Mouse (Mus musculus): ENCODE results near the gene Bbs12. TPM values are rescaled to one million over a fixed set of nuclear protein-coding genes. Genes with fewer than 3 reads are reported as not detected.

Bbs12 gene
- polyA plus RNA-seq, 1 experiment from 2014 or later, result 6.8 TPM

DNA sequence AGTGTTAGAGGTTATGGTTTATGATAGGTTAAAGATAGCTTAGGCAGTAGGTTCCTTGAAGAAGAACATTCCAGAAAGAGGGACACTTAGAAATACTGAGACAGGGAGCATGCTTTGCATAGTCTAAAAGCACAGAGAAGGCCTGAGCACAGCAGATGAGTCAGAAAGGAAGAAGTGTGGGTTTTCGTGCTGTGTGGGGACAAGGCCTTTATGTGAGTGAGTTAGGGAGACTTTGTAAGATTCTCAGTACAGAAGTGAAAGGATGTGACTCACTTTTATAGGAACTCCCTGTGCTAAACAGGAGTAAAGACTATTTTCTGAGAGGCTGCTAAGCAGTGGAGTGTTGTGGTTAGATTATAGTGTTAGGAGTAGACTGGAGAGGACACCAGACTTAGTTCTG is 1.0 kb downstream of the Bbs12 start:
- H3K9me3 ChIP-seq (ENCODE audit: control insufficient read depth, low read length), result no peaks in the 10 kb centered on the region
- H3K4me2 ChIP-seq, result peak overlapping the region; percentile 55
- H3K27ac ChIP-seq (ENCODE audit: low read depth, low read length), result no peak overlapping the region
- 46% methylated on average over 1 of the region's 1 CpGs for WGBS
- ATAC-seq (ENCODE audit: low FRiP score), result no peak
- no peaks in the 10 kb centered on the region for H3K36me3 ChIP-seq (ENCODE audit: control insufficient read depth, insufficient read depth, low read length)
- peak; percentile 85 for DNase-seq (ENCODE audit: low spot score, missing footprints)
- no peaks in the 10 kb centered on the region for H3K27me3 ChIP-seq (ENCODE audit: control insufficient read depth, insufficient read depth, low read length)
- H3K4me3 ChIP-seq (ENCODE audit: low read depth, low read length), result peak overlapping the region; percentile 85; the same call in 1 of the 2 replicates
- H3K9ac ChIP-seq (ENCODE audit: low read length), result no peak overlapping the region
- peaks cover 8% of the 10 kb centered on the region; the same call in 1 of the 2 replicates for H3K4me1 ChIP-seq (ENCODE audit: control insufficient read depth, insufficient read depth, low read length)

DNA sequence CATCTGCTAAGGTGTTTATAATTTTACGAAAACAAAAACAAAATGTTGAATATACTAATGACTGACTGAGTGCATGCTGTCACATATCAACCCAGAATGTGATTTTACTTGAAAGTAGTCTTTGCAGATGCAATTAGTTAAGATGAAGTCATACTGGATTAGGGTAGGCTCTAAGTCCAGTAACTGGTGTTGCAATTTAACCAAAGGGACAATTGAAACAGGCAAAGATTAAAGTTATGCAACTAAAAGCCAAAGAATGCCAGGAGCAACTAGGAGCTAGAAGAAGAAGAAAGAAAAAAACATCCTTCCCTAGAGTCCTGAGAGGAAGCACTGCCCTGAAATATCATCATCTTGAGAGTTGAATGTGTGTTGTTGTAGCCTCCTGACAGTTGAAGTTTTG is 3.9 kb downstream of the Bbs12 start:
- Histone ChIP-seq H3K27me3 (ENCODE audit: control insufficient read depth, insufficient read depth, low read length) (no peaks in the 10 kb centered on the region), H3K9ac (ENCODE audit: low read length) (no peak overlapping the region), H3K4me2 (no peak overlapping the region), H3K27ac (ENCODE audit: low read depth, low read length) (no peak overlapping the region), H3K4me1 (ENCODE audit: control insufficient read depth, insufficient read depth, low read length) (peaks cover 8% of the 10 kb centered on the region; the same call in 1 of the 2 replicates), H3K9me3 (ENCODE audit: control insufficient read depth, low read length) (no peaks in the 10 kb centered on the region), H3K4me3 (ENCODE audit: low read depth, low read length) (no peak overlapping the region), H3K36me3 (ENCODE audit: control insufficient read depth, insufficient read depth, low read length) (peaks cover 2% of the 10 kb centered on the region; the same call in 1 of the 2 replicates)
- no peak for DNase-seq (ENCODE audit: low spot score, missing footprints)
- no peak for ATAC-seq (ENCODE audit: low FRiP score)
- WGBS, result 88% methylated on average over 1 of the region's 1 CpGs

DNA sequence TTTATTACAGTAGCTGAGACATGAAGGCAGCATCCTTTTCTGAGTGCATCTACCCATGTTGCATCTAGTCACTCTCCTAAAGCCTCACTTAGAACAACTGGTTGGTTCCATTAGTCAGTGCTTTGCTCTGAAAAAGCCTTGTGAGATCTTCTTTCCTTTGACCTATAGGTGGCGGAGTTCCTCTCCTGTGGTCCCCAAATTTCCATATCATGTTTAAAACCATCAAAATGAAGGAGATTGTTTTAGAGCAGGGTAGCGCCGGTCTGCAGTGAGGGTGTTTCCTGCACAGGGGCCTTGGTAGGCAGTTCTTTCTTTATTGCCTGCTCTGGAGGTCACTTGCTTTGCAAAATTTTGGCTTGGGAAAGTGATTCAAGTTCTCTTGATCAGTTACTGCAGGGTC is 12.0 kb downstream of the Bbs12 start:
- no peak for ATAC-seq (ENCODE audit: low FRiP score)
- WGBS, result 53% methylated on average over 3 of the region's 3 CpGs
- peak; percentile 86 for DNase-seq (ENCODE audit: low spot score, missing footprints)

DNA sequence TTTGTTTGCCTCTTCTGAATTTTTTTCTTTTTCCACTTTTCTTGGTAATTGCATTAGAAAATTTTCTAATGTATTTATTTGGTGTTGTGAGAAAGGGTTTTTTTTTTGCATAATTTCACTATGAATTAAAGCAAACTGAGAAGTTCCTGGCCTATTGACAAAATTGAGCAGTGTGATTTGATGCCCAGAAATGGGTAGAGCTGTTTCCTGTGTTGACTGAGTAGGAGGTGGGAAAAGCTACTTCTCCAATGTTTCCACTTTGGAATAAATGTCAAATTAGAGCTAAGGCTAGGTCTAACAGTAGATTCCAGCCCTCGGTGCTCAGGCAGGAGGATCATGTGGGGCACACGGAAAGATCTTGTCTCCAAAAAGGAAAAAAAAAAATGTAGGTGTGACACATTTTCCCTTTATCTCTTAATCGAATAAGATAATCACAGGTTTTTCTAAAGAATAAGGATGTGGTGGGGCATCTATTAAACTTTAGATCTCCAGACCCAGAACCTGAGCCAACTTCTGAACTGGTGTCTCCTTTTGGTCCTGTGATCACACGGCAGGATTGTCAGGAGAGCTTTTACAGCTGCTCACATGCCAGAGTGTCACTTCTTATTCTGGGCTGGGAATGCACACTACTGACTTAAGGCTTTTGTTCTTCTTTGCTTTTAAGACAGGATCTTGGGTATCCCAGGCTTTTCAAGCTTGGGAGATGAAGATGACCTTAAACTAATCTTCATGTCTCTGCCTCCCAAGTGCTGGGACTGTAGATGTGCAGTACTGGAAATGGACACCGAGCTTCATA is 13.2 kb downstream of the Bbs12 start:
- H3K9me3 ChIP-seq (ENCODE audit: control insufficient read depth, low read length), result no peaks in the 10 kb centered on the region
- H3K4me2 ChIP-seq, result no peak overlapping the region
- H3K27me3 ChIP-seq (ENCODE audit: control insufficient read depth, insufficient read depth, low read length), result no peaks in the 10 kb centered on the region
- H3K27ac ChIP-seq (ENCODE audit: low read depth, low read length), result no peak overlapping the region
- ATAC-seq (ENCODE audit: low FRiP score) (no peak), DNase-seq (ENCODE audit: low spot score, missing footprints) (no peak)
- no peaks in the 10 kb centered on the region for H3K4me1 ChIP-seq (ENCODE audit: control insufficient read depth, insufficient read depth, low read length)
- H3K4me3 ChIP-seq (ENCODE audit: low read depth, low read length), result no peak overlapping the region
- no peak overlapping the region for H3K9ac ChIP-seq (ENCODE audit: low read length)
- no peaks in the 10 kb centered on the region for H3K36me3 ChIP-seq (ENCODE audit: control insufficient read depth, insufficient read depth, low read length)
- WGBS, result 90% methylated on average over 5 of the region's 5 CpGs

More for the DNA sequence above, 12.0 kb downstream of the Bbs12 start:
- H3K4me1 ChIP-seq (ENCODE audit: control insufficient read depth, insufficient read depth, low read length), result no peaks in the 10 kb centered on the region
- H3K27me3 ChIP-seq (ENCODE audit: control insufficient read depth, insufficient read depth, low read length), result no peaks in the 10 kb centered on the region
- no peak overlapping the region for H3K27ac ChIP-seq (ENCODE audit: low read depth, low read length)
- H3K4me3 ChIP-seq (ENCODE audit: low read depth, low read length), result no peak overlapping the region
- no peak overlapping the region for H3K4me2 ChIP-seq
- H3K9me3 ChIP-seq (ENCODE audit: control insufficient read depth, low read length), result no peaks in the 10 kb centered on the region
- H3K9ac ChIP-seq (ENCODE audit: low read length), result no peak overlapping the region
- no peaks in the 10 kb centered on the region for H3K36me3 ChIP-seq (ENCODE audit: control insufficient read depth, insufficient read depth, low read length)

DNA sequence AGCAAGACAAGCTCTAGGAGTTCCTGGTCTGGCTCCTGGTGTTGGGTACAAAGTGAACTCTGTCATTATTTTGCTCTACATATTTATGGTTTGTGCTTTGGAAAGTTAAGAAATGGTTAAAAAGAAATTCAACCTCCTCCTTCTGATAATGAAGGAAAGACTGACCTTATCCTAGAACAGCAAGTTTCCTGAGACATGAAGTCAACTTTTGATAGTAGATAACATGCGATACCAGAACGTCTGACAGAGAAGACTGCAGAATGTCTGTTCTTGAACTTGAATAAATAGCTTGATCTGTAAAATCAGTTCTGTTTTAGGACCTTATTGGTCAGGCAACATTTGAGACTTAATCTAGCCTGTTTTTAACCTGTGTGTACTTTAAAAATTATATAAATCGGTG is 14.3 kb downstream of the Bbs12 start:
- Histone ChIP-seq H3K9me3 (ENCODE audit: control insufficient read depth, low read length) (no peaks in the 10 kb centered on the region), H3K9ac (ENCODE audit: low read length) (no peak overlapping the region), H3K4me3 (ENCODE audit: low read depth, low read length) (no peak overlapping the region), H3K36me3 (ENCODE audit: control insufficient read depth, insufficient read depth, low read length) (no peaks in the 10 kb centered on the region), H3K27ac (ENCODE audit: low read depth, low read length) (no peak overlapping the region), H3K27me3 (ENCODE audit: control insufficient read depth, insufficient read depth, low read length) (no peaks in the 10 kb centered on the region), H3K4me1 (ENCODE audit: control insufficient read depth, insufficient read depth, low read length) (no peaks in the 10 kb centered on the region), H3K4me2 (no peak overlapping the region)
- ATAC-seq (ENCODE audit: low FRiP score) (no peak), DNase-seq (ENCODE audit: low spot score, missing footprints) (no peak)
- 90% methylated on average over 3 of the region's 3 CpGs for WGBS

DNA sequence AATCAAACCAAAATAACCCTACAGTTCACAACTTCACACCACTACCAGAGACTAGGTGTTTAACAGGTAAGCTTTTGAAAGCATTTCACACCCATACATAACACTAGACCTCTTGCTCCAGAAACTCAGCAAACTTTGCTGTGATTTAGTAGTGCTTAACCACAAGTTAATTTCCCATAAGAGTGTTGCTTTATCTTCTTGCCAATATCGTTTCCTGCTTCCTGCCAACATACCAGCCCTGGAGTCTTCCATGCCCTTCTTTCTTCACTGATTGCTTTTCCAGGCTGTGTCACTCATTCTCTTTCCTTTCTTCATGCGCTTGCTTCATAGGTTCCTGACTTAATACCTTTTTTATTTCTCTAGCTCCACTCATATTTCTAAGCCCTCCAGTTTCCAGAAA is 16.1 kb downstream of the Bbs12 start:
- Histone ChIP-seq H3K4me2 (no peak overlapping the region), H3K27ac (ENCODE audit: low read depth, low read length) (no peak overlapping the region), H3K9me3 (ENCODE audit: control insufficient read depth, low read length) (no peaks in the 10 kb centered on the region), H3K27me3 (ENCODE audit: control insufficient read depth, insufficient read depth, low read length) (no peaks in the 10 kb centered on the region), H3K4me3 (ENCODE audit: low read depth, low read length) (no peak overlapping the region), H3K36me3 (ENCODE audit: control insufficient read depth, insufficient read depth, low read length) (no peaks in the 10 kb centered on the region), H3K4me1 (ENCODE audit: control insufficient read depth, insufficient read depth, low read length) (no peaks in the 10 kb centered on the region), H3K9ac (ENCODE audit: low read length) (no peak overlapping the region)
- ATAC-seq (ENCODE audit: low FRiP score) (no peak), DNase-seq (ENCODE audit: low spot score, missing footprints) (no peak)
- WGBS, result 90% methylated on average over 2 of the region's 2 CpGs

DNA sequence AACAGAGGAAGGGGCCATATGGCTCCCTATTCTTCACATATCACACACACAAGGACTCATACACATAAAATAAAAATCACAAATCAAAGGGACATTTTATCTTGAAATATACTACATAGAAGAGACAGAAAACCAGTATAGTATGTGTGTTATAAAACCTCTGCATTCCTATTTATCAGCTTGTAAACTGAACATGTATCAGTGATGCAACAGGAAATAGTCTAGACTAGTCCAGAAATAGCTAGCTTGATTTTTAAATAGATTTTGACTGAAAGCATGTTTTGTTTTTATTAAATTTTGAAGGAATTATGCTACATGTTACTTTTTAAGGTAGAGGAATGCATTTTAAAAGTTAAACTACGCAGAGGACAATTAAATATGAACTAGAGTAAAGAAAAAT is 17.6 kb downstream of the Bbs12 start:
- Histone ChIP-seq H3K9me3 (ENCODE audit: control insufficient read depth, low read length) (no peaks in the 10 kb centered on the region), H3K27me3 (ENCODE audit: control insufficient read depth, insufficient read depth, low read length) (no peaks in the 10 kb centered on the region), H3K9ac (ENCODE audit: low read length) (no peak overlapping the region), H3K36me3 (ENCODE audit: control insufficient read depth, insufficient read depth, low read length) (no peaks in the 10 kb centered on the region), H3K27ac (ENCODE audit: low read depth, low read length) (no peak overlapping the region), H3K4me1 (ENCODE audit: control insufficient read depth, insufficient read depth, low read length) (no peaks in the 10 kb centered on the region), H3K4me2 (no peak overlapping the region), H3K4me3 (ENCODE audit: low read depth, low read length) (no peak overlapping the region)
- no peak for ATAC-seq (ENCODE audit: low FRiP score)
- no peak for DNase-seq (ENCODE audit: low spot score, missing footprints)
- WGBS, result 88% methylated on average over 1 of the region's 1 CpGs

DNA sequence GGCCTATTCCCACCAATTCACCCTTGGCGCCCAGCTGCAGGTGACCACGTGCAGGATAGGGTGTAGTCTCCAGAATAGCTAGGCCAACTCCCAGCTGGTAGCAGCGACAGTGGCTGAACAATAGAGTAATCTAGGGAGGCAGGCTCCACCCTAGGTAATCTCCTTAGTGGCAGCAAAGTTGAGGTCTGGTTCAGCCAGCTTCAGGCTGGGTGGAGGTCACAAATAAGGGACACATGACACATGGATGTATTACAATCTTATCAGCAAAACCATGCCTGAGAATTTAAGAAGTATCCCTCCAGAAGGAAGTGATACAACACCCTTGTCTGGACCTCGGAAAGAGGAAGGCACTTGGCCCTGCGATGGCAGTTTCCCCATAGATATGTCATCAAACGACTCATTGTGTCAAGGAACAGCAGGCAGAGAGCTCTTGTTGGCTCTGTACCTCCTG is 19.7 kb downstream of the Bbs12 start:
- 70% methylated on average over 6 of the region's 6 CpGs for WGBS
- Histone ChIP-seq H3K27me3 (ENCODE audit: control insufficient read depth, insufficient read depth, low read length) (no peaks in the 10 kb centered on the region), H3K4me1 (ENCODE audit: control insufficient read depth, insufficient read depth, low read length) (no peaks in the 10 kb centered on the region), H3K9ac (ENCODE audit: low read length) (no peak overlapping the region), H3K4me2 (no peak overlapping the region), H3K36me3 (ENCODE audit: control insufficient read depth, insufficient read depth, low read length) (no peaks in the 10 kb centered on the region), H3K9me3 (ENCODE audit: control insufficient read depth, low read length) (no peaks in the 10 kb centered on the region), H3K27ac (ENCODE audit: low read depth, low read length) (no peak overlapping the region), H3K4me3 (ENCODE audit: low read depth, low read length) (no peak overlapping the region)
- ATAC-seq (ENCODE audit: low FRiP score) (no peak), DNase-seq (ENCODE audit: low spot score, missing footprints) (no peak)

DNA sequence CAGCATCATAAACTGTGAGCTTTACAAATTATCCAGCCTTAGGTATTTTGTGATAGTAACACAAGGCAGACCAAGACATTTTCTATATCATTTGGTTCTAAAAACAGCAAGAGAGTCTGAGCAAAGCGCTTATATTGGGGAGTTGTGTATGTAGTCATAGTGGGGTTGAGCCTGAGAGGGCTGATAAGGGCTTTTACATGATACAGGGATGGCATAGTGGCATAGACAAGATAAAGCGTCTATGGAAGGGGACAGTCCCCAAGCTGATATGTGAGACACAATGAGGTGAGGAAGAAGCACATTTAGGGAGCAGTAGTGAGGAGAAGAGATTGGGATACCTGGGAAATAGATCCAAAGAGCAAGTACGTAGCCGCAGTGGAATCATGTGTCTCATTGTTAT is 21.7 kb downstream of the Bbs12 start:
- no peak overlapping the region for H3K4me2 ChIP-seq
- no peaks in the 10 kb centered on the region for H3K4me1 ChIP-seq (ENCODE audit: control insufficient read depth, insufficient read depth, low read length)
- H3K36me3 ChIP-seq (ENCODE audit: control insufficient read depth, insufficient read depth, low read length), result no peaks in the 10 kb centered on the region
- H3K27ac ChIP-seq (ENCODE audit: low read depth, low read length), result no peak overlapping the region
- no peaks in the 10 kb centered on the region for H3K27me3 ChIP-seq (ENCODE audit: control insufficient read depth, insufficient read depth, low read length)
- DNase-seq (ENCODE audit: low spot score, missing footprints), result no peak
- no peak overlapping the region for H3K9ac ChIP-seq (ENCODE audit: low read length)
- H3K4me3 ChIP-seq (ENCODE audit: low read depth, low read length), result no peak overlapping the region
- ATAC-seq (ENCODE audit: low FRiP score), result no peak
- WGBS, result 93% methylated on average over 4 of the region's 4 CpGs
- H3K9me3 ChIP-seq (ENCODE audit: control insufficient read depth, low read length), result no peaks in the 10 kb centered on the region

Data from midbrain, embryonic 11.5 days (tissue).